Mouse (Mus musculus): ENCODE measurements around the gene Rpl23.

Rpl23 gene

DNA sequence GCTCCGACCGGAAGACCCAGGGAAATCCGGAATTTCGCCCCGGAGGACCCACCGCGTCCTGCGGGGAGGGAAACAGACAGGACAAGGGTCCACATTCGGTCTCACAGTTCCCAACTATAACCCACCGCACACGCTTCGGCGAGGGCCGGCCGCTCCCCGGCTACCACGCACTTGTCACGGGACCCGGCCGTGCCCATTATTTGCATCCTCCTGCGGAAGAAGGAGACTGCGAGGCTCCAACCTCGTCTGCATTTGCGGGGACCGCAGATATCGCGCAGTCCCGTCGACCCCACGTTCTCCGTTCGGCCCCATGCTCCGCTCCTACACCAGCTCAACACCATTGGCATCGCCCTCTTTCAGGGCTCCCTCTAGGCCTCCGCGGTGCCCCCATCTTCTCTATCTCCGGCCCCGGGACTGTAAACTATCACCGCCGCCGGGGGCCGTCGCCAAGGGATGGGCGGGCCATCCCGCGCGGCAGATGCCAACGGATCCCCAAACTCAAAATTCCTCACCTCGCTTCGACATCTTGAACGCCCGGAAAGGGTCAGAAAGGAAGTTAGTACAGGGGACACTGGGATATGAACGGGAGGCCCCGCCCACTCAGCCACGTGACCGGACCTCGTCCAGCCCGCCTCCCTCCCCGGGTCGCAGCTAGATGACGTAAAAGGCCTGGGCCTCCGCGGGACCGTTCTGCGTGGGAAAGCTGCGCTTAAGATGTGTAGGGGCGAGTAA is at the start of gene Rpl23:
Gene Rpl23 (minus strand): TSS at position 606 of the 732 bp plus-strand sequence.
- DNase-seq: peak; percentile 99

DNA sequence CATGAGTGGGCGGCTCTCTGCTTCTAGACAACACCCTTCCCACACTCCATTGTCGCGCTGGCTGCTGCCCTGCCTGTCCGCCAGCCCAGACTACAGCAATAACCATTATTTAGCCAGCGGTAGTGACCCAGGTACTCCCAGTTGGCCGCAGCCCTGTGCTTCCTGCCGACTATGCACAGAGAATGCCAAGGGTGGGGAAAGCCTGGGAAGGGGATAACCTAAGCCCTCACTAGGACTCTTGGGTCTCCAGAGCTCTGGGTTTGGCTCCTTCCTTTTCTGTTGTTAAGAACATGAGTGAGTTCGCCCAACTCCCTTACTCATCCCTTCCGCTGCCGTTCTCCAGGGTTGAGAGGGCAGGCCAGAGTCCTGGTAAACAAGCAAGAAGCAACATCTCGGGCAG is 49.8 kb upstream of the Rpl23 start:
- no peak for DNase-seq

DNA sequence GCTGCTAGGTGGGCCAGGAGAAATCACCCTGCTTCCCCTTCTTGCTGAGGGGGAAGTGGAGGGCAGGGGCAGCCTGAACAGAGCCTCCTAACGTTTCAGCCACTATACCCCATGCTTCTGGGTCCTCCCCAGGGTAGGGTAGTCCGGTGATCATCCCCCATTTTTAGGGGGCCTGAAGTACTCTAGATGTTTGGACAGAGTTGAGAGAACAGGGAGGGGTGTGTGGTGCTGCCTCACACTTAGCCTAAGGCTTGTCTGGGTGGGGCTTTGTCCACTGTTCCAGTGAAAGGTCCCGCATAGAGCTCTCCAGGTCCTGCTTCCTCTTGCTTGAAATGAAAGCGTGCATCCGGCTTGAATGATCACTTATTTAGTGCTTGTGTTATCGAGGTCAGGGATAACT is 48.3 kb upstream of the Rpl23 start:
- no peak for DNase-seq

DNA sequence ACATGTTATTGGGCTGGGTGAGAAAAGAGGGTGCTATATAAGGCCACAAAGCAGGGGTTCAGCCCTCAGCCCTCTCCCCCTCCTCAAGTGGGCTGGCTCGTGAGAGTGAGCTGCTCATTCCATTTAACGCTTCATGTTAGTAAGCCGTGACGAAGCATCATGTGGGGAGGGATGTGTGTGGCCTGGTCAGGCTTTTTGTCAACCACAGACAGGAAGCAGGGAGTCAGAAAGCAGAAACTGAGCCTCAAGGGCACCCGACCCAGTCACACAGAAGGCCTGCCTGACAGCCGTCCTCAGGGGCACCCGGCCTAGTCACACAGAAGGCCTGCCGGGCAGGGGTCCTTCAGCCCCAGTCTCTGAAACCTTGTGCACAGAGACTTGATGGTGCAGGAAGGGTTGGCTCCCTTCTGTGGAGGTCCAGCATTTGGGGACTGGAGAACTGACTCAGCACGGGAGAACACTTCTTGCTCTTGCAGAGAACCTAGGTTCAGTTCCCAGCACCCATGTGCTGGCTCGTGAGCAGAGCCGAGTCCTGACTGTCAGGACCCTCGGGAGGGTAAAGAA is 47.8 kb upstream of the Rpl23 start:
- peak; percentile 47 for DNase-seq

DNA sequence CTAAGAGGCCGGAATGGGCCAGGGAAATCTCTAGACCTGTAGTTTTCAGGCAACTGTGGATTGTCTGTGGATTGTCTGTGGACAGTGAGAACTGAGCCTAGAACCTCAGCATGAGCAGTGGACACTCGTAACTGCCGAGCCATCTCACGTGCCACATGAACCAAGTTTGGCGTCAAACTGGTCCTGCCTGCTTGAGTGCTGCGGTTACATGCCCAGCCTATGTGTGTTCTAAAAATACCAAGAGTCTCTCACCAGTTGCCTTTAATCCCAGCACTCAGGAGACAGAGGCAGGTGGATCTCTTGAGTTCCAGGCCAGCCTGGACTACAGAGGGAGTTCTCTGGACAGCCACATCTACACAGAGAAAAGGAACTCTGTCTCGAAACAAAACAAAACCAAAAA is 47.1 kb upstream of the Rpl23 start:
- no peak for DNase-seq

DNA sequence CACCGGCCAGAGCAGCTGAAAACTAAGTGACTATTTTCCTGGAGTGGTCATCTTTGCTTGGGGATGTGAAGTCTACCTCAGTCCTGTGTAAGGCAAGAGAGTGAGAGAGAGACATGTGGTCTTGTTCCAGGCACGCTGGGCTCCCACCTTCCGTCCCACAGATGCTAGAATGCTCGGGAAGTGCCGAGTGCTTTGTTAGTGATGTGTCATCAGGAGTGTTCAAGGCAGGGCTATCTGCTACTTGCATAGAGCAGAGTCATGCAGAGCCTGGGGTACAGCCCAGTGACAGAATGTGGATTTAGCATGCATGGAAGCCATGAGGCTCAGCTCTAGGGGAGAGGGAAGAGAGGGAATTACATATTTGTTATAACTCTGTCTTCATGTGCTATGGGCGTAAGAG is 45.4 kb upstream of the Rpl23 start:
- DNase-seq: no peak

DNA sequence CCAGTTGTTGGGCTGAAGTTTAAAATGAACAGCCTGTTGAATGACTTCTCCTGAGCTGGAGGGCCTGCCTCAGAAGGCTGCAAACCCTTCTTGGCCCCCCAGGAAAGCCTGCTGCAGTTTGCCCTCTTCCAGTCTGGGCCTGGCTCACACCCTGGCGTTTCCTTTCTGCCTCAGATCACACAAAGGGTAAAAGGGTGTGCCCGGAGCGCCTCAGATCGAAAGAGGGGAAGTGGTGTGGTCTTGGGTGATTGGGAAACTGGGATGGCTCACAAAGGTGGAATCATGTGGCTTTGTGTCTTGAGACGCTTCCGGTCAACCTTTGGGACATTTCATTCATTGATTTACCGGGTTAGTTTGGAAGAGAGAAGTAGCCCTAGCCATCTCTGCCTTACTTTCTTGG is 44.2 kb upstream of the Rpl23 start:
- no peak for DNase-seq

DNA sequence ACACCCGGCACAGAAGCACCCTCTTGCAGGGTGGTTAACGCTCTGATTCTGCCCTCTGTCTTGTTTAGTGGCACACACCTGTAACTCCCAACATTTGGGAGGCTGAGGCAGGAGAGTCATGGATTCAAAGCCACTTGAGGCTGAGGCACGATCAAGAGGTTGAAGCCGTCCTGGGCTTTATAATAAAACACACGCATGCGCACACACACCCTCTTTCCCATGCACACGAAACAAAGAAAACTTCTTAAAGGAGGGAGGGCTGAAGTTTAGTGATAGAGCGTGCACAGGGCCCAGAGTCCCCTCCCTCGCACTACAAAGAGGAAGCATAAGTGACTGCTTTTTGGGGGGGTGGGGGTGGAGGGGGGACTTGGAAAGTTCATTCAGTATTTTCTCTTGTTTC is 43.7 kb upstream of the Rpl23 start:
- no peak for DNase-seq

DNA sequence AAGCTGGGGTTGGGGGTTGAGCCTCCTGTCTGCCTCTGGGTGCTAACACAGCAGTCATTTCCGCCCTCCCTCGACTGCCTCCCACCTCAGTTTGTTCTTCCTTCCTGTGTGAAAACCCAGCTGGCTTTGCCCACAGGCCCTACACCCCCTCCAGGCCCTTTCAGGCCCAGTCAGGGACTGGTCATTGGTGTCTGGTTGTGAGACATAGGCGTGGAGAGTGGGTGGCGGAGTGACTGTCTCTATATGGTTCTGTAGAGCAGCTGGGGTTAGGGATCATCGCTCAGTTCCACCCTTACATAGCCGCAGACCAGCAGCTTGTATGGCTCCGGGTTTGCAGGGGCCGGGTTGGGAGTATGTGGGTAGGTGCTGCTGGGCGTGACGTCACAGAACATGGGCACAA is 43.1 kb upstream of the Rpl23 start:
- no peak for DNase-seq

DNA sequence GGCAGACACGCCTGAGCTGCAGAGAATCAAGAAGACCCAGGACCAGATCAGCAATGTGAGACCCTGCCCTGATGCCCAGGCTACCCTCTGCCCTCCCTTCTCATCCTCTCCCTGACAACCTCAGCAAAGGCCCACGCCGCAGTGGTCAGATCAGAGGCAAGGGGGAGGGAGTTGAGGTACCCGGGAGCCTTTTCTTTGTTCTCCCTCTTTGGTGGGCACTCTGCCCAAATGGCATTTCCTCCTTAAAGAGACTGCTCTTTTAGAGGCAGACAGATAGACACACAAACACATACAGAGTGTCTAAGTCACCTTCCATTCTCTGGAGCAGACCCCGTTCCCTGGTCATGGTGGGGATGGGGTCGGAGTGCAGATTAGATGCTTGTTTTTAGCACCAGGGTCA is 42.7 kb upstream of the Rpl23 start:
- DNase-seq: no peak

DNA sequence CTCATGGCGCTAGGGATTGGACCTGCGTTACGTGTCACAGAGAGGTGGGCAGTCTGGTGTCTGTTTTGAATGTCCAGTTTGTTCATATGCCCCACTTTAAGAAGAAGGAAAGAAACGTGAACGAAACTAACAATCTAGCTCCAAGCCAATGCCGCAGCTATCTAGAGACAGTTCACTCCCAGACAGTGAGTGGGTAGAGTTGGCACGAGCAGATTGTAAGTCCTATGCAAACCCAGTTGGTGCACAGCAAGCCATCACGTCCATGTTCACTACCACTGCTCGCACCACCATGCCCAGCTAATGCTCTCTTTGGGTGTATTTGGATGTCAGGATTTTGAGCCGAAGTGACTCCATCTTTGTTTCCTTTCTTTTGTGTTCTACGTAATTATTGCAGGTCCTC is 41.9 kb upstream of the Rpl23 start:
- no peak for DNase-seq

DNA sequence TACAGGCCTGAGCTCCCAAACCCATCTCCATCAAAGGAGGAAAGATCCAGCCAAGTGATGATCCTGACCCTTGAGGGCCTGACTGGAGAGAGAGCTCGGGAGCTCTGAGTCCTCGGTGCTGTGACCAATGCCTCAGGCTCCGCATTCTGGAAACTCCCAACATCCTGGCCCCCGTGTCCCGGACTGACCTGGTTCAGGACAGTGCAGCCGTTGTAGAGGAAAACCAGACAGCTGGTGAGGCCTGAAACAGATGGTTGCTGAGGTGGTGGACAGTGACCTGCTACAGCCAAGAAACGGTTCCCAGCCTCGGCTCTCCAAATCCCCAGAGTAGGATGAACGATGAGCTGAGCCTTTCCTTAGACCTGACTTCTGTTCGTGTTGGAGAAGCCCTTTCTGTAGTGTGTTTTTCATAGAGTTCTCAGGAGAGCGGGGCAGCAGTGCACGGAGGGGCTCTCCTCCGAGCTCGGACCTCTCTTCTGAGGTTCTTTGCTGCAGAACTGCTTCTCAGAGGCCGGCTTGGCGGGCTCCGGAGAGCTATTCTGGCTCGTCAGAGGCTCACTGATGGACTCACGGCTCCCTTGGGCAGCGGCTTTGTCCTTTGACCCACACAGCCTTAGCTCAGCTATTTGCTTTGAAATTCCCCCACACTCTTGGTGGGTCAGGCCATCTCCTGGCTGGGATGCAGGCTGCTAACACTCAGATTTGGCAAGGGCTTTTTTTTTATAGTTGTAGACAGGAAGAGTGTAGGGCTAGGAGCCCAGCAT is 40.8 kb upstream of the Rpl23 start:
- no peak for DNase-seq

DNA sequence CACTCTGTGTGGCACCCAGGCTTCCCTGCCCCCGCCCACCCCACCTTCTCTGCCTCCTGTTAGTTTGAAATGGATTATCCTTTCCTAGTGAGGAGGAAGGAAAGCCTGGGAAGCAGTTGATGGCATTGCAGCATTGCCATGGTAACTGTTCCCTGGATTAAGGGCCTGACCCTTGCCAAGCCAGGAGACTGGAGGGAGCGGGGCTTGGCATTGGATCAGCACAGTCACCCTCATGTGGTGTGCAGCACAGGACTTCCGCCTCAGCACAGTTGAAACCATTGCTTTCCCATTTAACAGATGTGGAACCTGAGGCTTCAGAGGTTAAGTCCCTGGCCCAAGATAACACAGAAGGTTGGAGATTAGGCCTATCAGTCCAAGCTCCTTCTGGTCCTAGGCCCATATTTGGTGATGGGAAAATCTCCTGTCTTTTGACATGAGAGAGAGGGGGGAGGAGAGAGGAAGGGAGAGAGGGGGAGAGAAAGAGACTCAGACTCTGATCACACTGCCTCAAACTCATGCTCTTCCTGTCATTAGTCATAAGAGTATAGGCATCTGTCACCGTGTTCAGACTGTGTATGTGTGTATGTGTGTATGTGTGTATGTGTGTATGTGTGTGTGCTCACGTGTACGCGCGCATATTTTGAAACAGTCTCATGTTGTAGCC is 39.3 kb upstream of the Rpl23 start:
- no peak for DNase-seq

DNA sequence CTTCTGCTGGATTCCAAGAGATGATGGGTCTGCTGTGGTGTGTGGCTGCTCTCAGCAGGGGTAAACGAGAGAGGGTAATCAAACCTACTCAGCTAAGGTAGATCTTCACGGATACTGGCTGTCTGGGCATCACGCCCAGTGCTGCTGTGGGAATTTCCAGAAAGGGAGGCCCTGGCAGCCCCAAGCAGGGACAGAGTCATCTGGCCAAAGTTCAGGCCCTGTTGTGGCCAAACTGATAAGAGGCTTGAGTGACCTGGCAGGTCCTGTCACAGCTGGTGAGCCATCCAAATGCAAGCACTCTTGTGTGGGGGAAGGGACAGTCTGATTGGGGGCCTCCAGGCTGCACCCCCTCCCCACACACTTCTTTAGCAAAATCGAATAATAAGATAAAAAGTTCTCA is 38.6 kb upstream of the Rpl23 start:
- peak; percentile 55 for DNase-seq

DNA sequence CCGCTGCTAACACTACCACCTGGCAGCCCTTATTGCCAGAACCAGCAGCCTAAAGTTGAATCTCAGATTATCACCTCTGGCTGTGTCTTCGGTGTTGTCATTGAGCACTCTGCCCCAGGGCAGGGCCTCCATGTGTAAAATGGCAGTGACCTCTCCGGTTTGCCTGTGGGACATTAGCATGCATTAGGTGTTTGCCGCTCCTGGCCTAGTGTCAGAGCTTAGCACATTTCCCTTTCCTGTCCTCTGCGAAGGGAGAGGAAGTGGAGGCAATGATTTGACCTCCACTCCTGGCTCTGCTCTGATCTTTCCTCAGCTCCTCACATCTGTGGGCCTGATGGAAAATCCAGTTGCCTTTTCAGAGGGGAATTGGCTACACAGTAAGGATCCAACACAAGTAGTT is 37.7 kb upstream of the Rpl23 start:
- DNase-seq: no peak

DNA sequence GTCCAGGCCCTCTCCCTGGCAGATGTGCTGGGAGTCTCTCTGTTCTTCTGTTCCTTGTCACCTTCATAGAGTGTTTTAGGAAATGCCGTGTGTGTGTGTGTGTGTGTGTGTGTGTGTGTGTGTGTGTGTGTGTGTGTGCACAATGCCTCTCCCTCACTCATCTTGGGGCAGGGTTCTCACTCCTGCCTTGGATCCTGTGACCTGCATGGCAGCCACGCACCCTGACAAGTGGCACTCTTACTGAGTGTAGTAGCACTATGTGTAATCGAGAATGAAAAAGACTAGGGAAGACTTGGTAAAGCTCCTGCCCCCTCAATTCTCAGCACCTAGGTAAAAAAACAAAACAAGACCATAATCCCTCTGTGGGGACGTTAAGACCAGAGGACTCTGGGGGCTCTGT is 36.9 kb upstream of the Rpl23 start:
- no peak for DNase-seq

DNA sequence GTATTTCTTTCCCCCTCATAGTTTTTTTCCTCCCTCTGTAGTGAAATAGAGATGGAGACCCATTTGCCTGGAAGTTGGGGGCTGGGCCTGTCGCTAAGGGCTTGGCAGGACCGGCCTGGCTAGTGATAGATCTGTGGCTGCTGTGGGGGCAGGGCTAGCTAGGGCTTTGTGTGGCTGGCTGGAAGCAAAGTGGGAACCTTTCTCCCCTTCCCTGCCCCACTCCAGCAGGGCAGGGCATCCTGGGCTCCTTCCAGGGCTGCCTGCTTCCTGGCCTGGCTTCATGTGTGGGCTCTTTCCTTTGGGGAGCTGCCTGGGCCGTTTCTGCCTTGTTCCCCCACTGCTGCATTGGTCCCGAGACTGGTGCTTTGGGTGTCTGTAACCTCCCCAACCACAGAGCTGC is 36.3 kb upstream of the Rpl23 start:
- peak; percentile 51 for DNase-seq

DNA sequence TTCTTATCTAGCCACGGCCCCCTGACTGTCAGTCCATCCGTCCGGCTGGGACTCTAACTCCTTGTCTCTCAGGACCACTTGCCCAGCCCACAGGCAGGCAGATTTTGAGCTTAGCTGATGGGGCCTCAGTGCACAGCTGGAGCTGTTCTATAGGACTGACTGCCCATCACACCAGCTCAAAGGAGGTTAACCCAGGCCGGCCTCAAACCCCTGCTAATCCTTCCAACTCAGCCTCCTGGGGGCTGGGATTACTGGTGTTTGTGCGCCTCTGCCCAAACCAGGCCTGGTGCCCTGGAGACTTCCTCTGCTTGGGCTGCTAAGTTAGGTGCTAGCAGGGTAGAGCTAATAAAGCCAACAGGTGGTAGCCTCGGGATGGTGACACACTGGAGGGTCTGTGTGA is 35.8 kb upstream of the Rpl23 start:
- no peak for DNase-seq

DNA sequence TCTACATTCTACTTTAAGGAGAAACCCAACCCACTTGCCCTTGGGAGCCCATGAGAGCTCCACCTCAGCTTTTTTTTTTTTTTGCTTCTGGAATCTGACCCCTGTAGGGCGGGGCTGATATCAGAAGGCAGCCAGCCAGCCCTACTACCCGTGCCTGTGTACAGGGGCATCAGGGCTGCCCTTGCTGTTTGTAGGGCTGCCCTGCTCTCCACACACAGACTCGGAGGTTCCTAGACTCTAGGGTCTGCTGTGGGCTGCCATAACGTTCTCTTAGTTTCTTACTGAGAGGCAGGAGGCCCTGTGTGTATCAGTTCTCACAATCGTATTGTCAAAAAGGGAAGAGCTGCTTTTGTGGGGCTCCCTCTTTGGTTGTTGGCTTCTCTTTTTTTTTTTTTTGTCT is 35.1 kb upstream of the Rpl23 start:
- DNase-seq: peak; percentile 58

DNA sequence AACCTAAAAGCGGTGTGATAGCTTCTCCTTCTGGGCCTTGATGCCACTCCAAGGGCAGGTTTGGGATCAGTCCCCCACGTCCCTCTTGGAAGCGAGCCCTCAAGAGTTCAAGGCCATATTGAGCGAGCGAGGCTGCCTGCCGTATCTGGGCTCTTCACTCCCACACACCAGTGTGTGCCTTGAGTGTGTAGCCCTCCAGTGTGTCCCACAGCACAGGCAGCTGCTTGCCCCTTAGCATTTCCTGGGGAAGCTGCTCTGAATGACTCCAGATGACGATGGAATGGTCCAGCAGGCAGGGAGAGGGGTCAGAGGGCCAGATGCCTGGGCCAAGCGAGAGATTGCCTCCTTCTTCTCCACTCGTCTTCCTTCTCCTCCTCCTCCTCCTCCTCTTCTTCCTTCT is 34.7 kb upstream of the Rpl23 start:
- no peak for DNase-seq

DNA sequence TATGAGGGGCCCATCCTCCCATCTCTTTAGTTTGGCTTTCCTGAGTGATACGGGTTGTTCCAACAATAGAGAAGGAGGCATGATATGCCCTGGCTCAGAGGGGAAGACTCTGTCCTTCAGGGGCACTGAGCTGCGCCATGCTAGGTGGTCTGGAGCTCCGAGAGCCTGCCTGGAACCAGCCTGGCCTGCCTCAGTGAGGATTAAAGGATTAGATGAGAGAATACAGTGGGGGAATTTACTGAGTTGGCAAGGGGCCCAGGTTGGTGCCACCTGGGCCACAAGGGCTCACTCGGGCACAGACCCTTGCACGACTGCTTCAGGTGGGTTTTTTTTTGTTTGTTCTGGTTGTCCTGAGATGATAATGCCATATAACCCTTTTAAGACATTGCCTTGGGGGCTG is 33.9 kb upstream of the Rpl23 start:
- no peak for DNase-seq

DNA sequence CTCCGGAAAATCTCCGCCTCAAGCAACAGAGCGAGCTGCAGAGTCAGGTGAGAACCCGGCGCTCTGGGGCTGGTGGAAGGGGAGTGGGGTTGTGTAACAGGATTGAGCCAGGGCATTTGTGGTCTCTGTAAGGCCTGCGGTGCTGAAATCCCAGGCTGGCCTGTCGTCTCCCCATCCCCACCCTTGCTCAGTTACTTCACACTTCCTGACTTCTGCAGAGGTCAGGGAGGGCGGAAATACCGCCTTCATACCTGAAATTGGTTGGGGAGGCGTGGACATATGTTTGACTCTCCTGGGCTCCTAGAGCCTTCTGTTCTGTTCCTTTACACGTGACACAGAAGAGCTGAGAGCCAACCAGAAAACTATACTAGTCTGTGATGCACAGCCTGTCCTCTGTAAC is 33.5 kb upstream of the Rpl23 start:
- DNase-seq: no peak

DNA sequence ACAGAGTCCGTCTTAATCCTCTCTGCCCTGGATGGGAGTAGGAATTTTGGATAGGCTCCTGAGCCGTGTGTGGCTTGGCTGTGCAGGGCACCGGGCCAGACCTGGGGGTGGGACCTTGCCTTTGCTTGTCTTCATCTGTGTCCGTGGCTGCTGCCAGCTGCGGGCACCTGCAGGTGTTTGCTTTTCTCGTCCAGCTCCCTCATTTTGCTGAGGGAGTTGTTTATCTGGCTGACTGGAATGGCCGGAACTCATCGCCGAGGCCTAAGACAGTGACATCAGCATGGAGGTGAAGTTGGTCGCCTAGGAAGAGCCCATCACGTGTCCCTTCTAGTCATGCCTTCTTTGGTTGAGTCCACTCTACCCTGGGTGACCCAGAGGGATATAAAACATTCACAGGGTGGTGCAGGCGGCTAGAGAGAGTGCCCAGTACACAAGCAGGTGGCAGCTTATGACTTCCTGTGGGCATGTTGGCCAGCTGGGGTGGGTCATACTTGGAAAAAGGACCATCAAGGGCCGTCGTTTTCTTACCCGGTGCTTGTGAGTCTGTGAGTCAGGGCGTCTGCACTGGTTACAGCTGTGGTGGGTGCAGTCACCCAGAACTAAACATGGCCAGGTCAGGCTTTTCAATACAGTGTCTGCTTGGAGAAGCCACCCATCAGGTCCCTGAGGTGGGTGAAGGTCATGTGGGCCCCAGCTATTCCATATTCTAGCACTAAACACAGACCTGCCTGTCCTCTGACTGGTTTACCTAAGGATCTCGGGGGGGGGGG is 31.7 kb upstream of the Rpl23 start:
- no peak for DNase-seq
